Mouse (Mus musculus) thymus, adult 2 months (tissue): ENCODE results near the gene Sirt4.

Experiments
- CTCF ChIP-seq: fragments of 200-500 bp; IDR thresholded peaks from 2 replicates; pipeline ENCODE4 v1.5.1; 2012; ENCODE audit warnings: mild to moderate bottlenecking, control low read depth, low read length, moderate library complexity, borderline replicate concordance; ENCODE audit not compliant: control insufficient read depth, poor library complexity, insufficient read depth; ENCODE audit errors: extremely low read depth
- POLR2A ChIP-seq: fragments of 200-500 bp; IDR thresholded peaks from 2 replicates; pipeline ENCODE4 v1.6.1; 2012; ENCODE audit warnings: mild to moderate bottlenecking, low read length, control low read depth, moderate library complexity; ENCODE audit not compliant: control insufficient read depth, poor library complexity, insufficient read depth; ENCODE audit errors: extremely low read depth

- no peak for TF ChIP-seq CTCF
- TF ChIP-seq POLR2A: no peak
Observed at GRCm38 (mm10) chr5:115507267-115507980, 22.9 kb upstream of the Sirt4 start.
